Mouse (Mus musculus) olfactory bulb, adult 2 months (tissue): ENCODE data around the gene Map3k13. TPM values are rescaled to one million over a fixed set of nuclear protein-coding genes. Genes with fewer than 3 reads are reported as not detected.

Experiments
- H3K27ac ChIP-seq: fragments of 200-500 bp; 2 replicates; pipeline ENCODE4 v1.5.1; 2012; ENCODE audit warnings: low read depth, low read length; ENCODE audit not compliant: insufficient read depth
- H3K4me1 ChIP-seq: fragments of 200-500 bp; 2 replicates; pipeline ENCODE4 v1.6.1; 2012; ENCODE audit warnings: low read length; ENCODE audit not compliant: control insufficient read depth, insufficient read depth
- H3K4me3 ChIP-seq: fragments of 200-500 bp; 2 replicates; pipeline ENCODE4 v1.5.1; 2012; ENCODE audit warnings: mild to moderate bottlenecking, low read depth, low read length, moderate library complexity; ENCODE audit not compliant: insufficient read depth
- CTCF ChIP-seq: fragments of 200-500 bp; IDR thresholded peaks from 2 replicates; pipeline ENCODE4 v1.5.1; 2012; ENCODE audit warnings: low read depth, mild to moderate bottlenecking, low read length, moderate library complexity; ENCODE audit not compliant: insufficient read depth
- POLR2A ChIP-seq: fragments of 200-500 bp; IDR thresholded peaks from 2 replicates; pipeline ENCODE4 v1.6.1; 2012; ENCODE audit warnings: mild to moderate bottlenecking, low read depth, low read length, moderate library complexity; ENCODE audit not compliant: insufficient read depth
- WGBS: fragments of 180-500 bp; shearing (Covaris S2); methylation state at CpG from one replicate; pipeline ENCODE4 v1.1.7; 2018; 5-methylcytosine and 5-hydroxymethylcytosine counted together
- polyA plus RNA-seq: library from polyadenylated mRNA; stranded (reverse); fragments of >200 nt; gene quantifications from 2 replicates; pipeline ENCODE4 v1.2.4, GENCODE M21; 2012; ENCODE audit warnings: low replicate concordance; ENCODE audit not compliant: missing spikeins, insufficient read depth, insufficient read length

Map3k13 gene
- polyA plus RNA-seq, 1 experiment, result not detected

- WGBS, result 59% methylated on average over 8 of the region's 8 CpGs
- H3K27ac ChIP-seq, result no peak overlapping the region
- TF ChIP-seq CTCF (no peak), POLR2A (no peak)
- no peaks in the 10 kb centered on the region for H3K4me1 ChIP-seq
- no peak overlapping the region for H3K4me3 ChIP-seq
Measured at GRCm38 (mm10) chr16:21818629-21819028, 24.5 kb downstream of the Map3k13 start.

- Histone ChIP-seq H3K4me3 (no peak overlapping the region), H3K4me1 (peaks cover 2% of the 10 kb centered on the region; the same call in 1 of the 2 replicates), H3K27ac (no peak overlapping the region)
- TF ChIP-seq POLR2A (no peak), CTCF (no peak)
- WGBS, result 69% methylated on average over 9 of the region's 9 CpGs
Measured at GRCm38 (mm10) chr16:21825612-21826031, 31.5 kb downstream of the Map3k13 start.

GRCm38 (mm10) chr16:21827153-21827552, 33.0 kb downstream of the Map3k13 start:
- TF ChIP-seq POLR2A (no peak), CTCF (no peak)
- H3K4me3 ChIP-seq, result no peak overlapping the region
- 67% methylated on average over 4 of the region's 4 CpGs for WGBS
- no peak overlapping the region for H3K27ac ChIP-seq
- peaks cover 2% of the 10 kb centered on the region; the same call in 1 of the 2 replicates for H3K4me1 ChIP-seq

GRCm38 (mm10) chr16:21827581-21827980, 33.4 kb downstream of the Map3k13 start:
- WGBS, result 73% methylated on average over 4 of the region's 4 CpGs

GRCm38 (mm10) chr16:21829711-21830110, 35.6 kb downstream of the Map3k13 start:
- peaks cover 2% of the 10 kb centered on the region; the same call in 1 of the 2 replicates for H3K4me1 ChIP-seq
- WGBS, result 31% methylated on average over 5 of the region's 5 CpGs
- no peak for TF ChIP-seq POLR2A
- no peak for TF ChIP-seq CTCF
- H3K27ac ChIP-seq, result no peak overlapping the region
- no peak overlapping the region for H3K4me3 ChIP-seq

More at GRCm38 (mm10) chr16:21827581-21827980, 33.4 kb downstream of the Map3k13 start:
- H3K27ac ChIP-seq, result no peak overlapping the region
- TF ChIP-seq CTCF (no peak), POLR2A (no peak)
- no peak overlapping the region for H3K4me3 ChIP-seq
- peaks cover 2% of the 10 kb centered on the region; the same call in 1 of the 2 replicates for H3K4me1 ChIP-seq

- WGBS, result 77% methylated on average over 6 of the region's 6 CpGs
- peaks cover 2% of the 10 kb centered on the region; the same call in 1 of the 2 replicates for H3K4me1 ChIP-seq
- H3K4me3 ChIP-seq, result no peak overlapping the region
- no peak overlapping the region for H3K27ac ChIP-seq
- no peak for TF ChIP-seq POLR2A
- TF ChIP-seq CTCF, result no peak
Measured at GRCm38 (mm10) chr16:21830784-21831183, 36.6 kb downstream of the Map3k13 start.

- WGBS, result 88% methylated on average over 5 of the region's 5 CpGs
- TF ChIP-seq POLR2A, result no peak
- no peak for TF ChIP-seq CTCF
Measured at GRCm38 (mm10) chr16:21831764-21832163, 37.6 kb downstream of the Map3k13 start.

GRCm38 (mm10) chr16:21833469-21833868, 39.3 kb downstream of the Map3k13 start:
- peaks cover 2% of the 10 kb centered on the region; the same call in 1 of the 2 replicates for H3K4me1 ChIP-seq
- no peak overlapping the region for H3K4me3 ChIP-seq
- no peak for TF ChIP-seq POLR2A
- no peak for TF ChIP-seq CTCF
- WGBS, result 96% methylated on average over 1 of the region's 1 CpGs
- H3K27ac ChIP-seq, result no peak overlapping the region

More at GRCm38 (mm10) chr16:21831764-21832163, 37.6 kb downstream of the Map3k13 start:
- Histone ChIP-seq H3K4me1 (peaks cover 2% of the 10 kb centered on the region; the same call in 1 of the 2 replicates), H3K27ac (no peak overlapping the region), H3K4me3 (no peak overlapping the region)

GRCm38 (mm10) chr16:21833970-21834369, 39.8 kb downstream of the Map3k13 start:
- 65% methylated on average over 10 of the region's 10 CpGs for WGBS

More at GRCm38 (mm10) chr16:21833970-21834369, 39.8 kb downstream of the Map3k13 start:
- Histone ChIP-seq H3K4me3 (no peak overlapping the region), H3K27ac (no peak overlapping the region), H3K4me1 (peaks cover 2% of the 10 kb centered on the region; the same call in 1 of the 2 replicates)
- no peak for TF ChIP-seq CTCF
- no peak for TF ChIP-seq POLR2A
